Mouse (Mus musculus) intestine, postnatal 0 days (tissue): ENCODE results near the gene Uox. TPM values are rescaled to one million over a fixed set of nuclear protein-coding genes. Genes with fewer than 3 reads are reported as not detected.

Experiments used
- ATAC-seq: fragments of 200-750 bp; cut with Nextera tagmentation; 2 replicates; pipeline ENCODE4 v1.8.0; 2017; ENCODE audit warnings: mild to moderate bottlenecking, moderate TSS enrichment, moderate library complexity
- H3K27ac ChIP-seq: fragments of 300-500 bp; sonication (generic); 2 replicates; pipeline ENCODE4 v1.5.1; 2014; ENCODE audit warnings: mild to moderate bottlenecking, low read depth, low read length, moderate library complexity
- H3K27me3 ChIP-seq: fragments of 300-500 bp; sonication (generic); replicated peaks from 2 replicates; pipeline ENCODE4 v1.6.1; 2014; ENCODE audit warnings: low read length, mixed read lengths; ENCODE audit not compliant: control insufficient read depth, insufficient read depth
- H3K36me3 ChIP-seq: fragments of 300-500 bp; sonication (generic); 2 replicates; pipeline ENCODE4 v1.6.1; 2014; ENCODE audit warnings: mild to moderate bottlenecking, moderate library complexity; ENCODE audit not compliant: control insufficient read depth, insufficient read depth
- H3K4me1 ChIP-seq: fragments of 300-500 bp; sonication (generic); replicated peaks from 2 replicates; pipeline ENCODE4 v1.6.1; 2014; ENCODE audit warnings: antibody characterized with exemption, low read length, mixed read lengths; ENCODE audit not compliant: control insufficient read depth, insufficient read depth
- H3K4me2 ChIP-seq: fragments of 300-500 bp; sonication (generic); replicated peaks from 2 replicates; pipeline ENCODE4 v1.6.1; 2014; ENCODE audit warnings: low read depth, mild to moderate bottlenecking, moderate library complexity
- H3K4me3 ChIP-seq: fragments of 300-500 bp; sonication (generic); 2 replicates; pipeline ENCODE4 v1.5.1; 2014; ENCODE audit warnings: low read depth, low read length
- H3K9ac ChIP-seq: fragments of 300-500 bp; sonication (generic); 2 replicates; pipeline ENCODE4 v1.6.1; 2014; ENCODE audit warnings: mild to moderate bottlenecking, low read depth, low read length
- H3K9me3 ChIP-seq: fragments of 300-500 bp; sonication (generic); 2 replicates; pipeline ENCODE4 v1.6.1; 2016; ENCODE audit warnings: mixed run types; ENCODE audit not compliant: control insufficient read depth
- CTCF ChIP-seq: sonication (generic); IDR thresholded peaks from 2 replicates; pipeline ENCODE4 v1.5.1; 2016; ENCODE audit warnings: low read depth, mild to moderate bottlenecking, control low read depth, antibody characterized with exemption, moderate library complexity
- WGBS: fragments of 180-500 bp; shearing (Covaris S2); extraction: QIAGEN DNeasy Blood & Tissue Kit; methylation state at CpG from one replicate; pipeline ENCODE4 v1.1.7; 2014; 5-methylcytosine and 5-hydroxymethylcytosine counted together
- polyA plus RNA-seq: library from polyadenylated mRNA; unstranded; fragments of >200 nt; fragmentation: Nextera tagmentation; extraction: Ambion mirVana; gene quantifications from 2 replicates; pipeline ENCODE4 v1.2.1, GENCODE M21; 2015

Uox gene
- polyA plus RNA-seq, 1 experiment from 2014 or later: 0.10 TPM

DNA sequence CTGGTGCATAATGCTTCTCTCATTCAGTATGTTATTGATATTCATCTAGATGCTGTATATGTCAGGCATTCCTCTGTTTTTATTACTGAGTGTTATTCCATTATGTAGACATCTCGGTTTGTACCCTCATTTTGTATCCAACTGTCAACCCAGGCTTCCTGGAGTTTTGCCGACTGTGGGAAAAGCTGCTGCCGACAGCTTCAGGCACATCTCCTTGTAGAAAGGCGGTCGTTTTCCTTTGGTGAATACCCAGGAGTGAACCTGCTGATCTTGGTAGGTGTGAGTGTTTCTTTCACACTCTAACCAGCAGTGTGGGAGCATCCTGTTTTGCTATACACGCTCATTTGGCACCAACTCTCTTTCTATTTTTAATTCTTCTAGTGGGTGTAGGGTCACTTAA lies 90.8 kb downstream of the Uox start:
- H3K9me3 ChIP-seq: no peaks in the 10 kb centered on the region
- H3K4me1 ChIP-seq: no peaks in the 10 kb centered on the region
- H3K27ac ChIP-seq: no peak overlapping the region
- TF ChIP-seq CTCF: no peak
- no peaks in the 10 kb centered on the region for H3K36me3 ChIP-seq
- no peak overlapping the region for H3K4me2 ChIP-seq
- H3K27me3 ChIP-seq: no peaks in the 10 kb centered on the region
- H3K4me3 ChIP-seq: no peak overlapping the region
- H3K9ac ChIP-seq: no peak overlapping the region
- no peak for ATAC-seq
- WGBS: 65% methylated on average over 6 of the region's 6 CpGs

DNA sequence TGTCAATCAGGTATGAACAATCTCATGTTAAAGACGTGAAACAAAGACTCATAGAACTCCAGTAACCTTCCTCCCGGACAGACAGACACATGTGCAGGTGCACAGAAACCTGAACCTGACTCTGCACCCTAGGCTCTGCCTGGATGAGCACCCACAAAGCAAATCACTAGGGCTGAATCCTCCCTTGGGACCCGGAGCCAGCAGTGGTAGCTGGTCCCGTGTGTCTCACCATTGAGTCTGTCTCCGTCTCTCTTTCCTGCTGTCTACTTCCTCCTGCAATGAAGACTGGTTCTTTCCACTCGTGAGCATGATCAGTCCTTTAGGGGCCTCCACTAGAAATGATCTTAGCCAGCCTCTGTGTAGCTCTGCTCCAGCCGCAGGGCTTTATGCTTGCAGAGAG lies 91.7 kb downstream of the Uox start:
- no peak for ATAC-seq
- Histone ChIP-seq H3K4me2 (no peak overlapping the region), H3K4me3 (no peak overlapping the region), H3K9me3 (no peaks in the 10 kb centered on the region), H3K27ac (no peak overlapping the region), H3K4me1 (no peaks in the 10 kb centered on the region), H3K36me3 (no peaks in the 10 kb centered on the region), H3K9ac (no peak overlapping the region), H3K27me3 (no peaks in the 10 kb centered on the region)
- WGBS: 72% methylated on average over 7 of the region's 7 CpGs
- TF ChIP-seq CTCF: no peak

DNA sequence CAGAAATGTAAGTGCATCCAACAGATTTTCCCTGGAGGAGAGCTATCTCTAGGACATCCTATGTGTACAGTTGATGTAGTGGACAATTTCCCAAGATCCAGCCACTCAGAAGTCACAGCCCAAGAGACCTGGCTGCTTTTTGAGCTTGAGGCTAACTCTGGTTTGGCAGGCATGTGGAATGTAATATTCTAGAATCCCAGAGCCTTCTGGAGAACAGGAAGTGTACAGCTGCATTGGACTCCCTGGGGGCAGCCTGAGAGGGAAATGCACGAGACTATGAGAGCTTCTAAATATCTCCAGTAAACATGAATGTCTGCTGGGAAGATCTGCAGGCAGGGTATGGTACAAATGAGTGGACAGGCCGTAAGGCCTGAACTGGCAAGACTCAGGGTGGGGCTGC lies 100.9 kb downstream of the Uox start:
- no peak for ATAC-seq
- Histone ChIP-seq H3K27ac (no peak overlapping the region), H3K27me3 (no peaks in the 10 kb centered on the region), H3K4me2 (no peak overlapping the region), H3K4me3 (no peak overlapping the region), H3K9me3 (no peaks in the 10 kb centered on the region), H3K36me3 (no peaks in the 10 kb centered on the region), H3K9ac (no peak overlapping the region), H3K4me1 (no peaks in the 10 kb centered on the region)
- no peak for TF ChIP-seq CTCF
- WGBS: 57% methylated on average over 2 of the region's 2 CpGs

GRCm38 (mm10) chr3:146675101-146675500 lies 104.9 kb downstream of the Uox start:
- H3K4me3 ChIP-seq: no peak overlapping the region
- no peak for TF ChIP-seq CTCF
- no peaks in the 10 kb centered on the region for H3K4me1 ChIP-seq
- no peak overlapping the region for H3K9ac ChIP-seq
- no peak for ATAC-seq
- H3K4me2 ChIP-seq: no peak overlapping the region
- H3K36me3 ChIP-seq: no peaks in the 10 kb centered on the region
- H3K9me3 ChIP-seq: no peaks in the 10 kb centered on the region
- no peaks in the 10 kb centered on the region for H3K27me3 ChIP-seq
- WGBS: 81% methylated on average over 1 of the region's 1 CpGs
- no peak overlapping the region for H3K27ac ChIP-seq

DNA sequence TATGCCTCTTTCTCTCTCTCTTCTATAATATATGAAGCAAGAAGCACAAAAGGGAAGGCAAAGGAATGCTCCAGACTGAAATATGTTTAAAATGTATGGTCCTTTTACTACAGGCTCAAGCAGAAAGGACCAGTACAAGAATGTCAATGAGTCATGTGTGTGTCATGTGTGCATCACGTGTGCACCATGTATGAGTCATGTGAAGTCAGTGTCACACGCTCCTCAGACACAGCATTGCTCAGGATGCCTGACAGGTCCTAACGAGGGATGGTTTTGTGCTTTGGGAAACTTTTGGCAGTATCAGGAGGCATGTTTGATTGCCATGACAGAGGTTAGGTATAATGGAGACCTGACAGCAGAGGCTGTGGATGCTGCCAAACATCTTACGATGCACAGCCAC lies 106.0 kb downstream of the Uox start:
- Histone ChIP-seq H3K4me1 (no peaks in the 10 kb centered on the region), H3K27ac (no peak overlapping the region), H3K9me3 (no peaks in the 10 kb centered on the region), H3K4me3 (no peak overlapping the region), H3K36me3 (no peaks in the 10 kb centered on the region), H3K4me2 (no peak overlapping the region), H3K9ac (no peak overlapping the region), H3K27me3 (no peaks in the 10 kb centered on the region)
- no peak for TF ChIP-seq CTCF
- no peak for ATAC-seq
- 86% methylated on average over 4 of the region's 4 CpGs for WGBS

DNA sequence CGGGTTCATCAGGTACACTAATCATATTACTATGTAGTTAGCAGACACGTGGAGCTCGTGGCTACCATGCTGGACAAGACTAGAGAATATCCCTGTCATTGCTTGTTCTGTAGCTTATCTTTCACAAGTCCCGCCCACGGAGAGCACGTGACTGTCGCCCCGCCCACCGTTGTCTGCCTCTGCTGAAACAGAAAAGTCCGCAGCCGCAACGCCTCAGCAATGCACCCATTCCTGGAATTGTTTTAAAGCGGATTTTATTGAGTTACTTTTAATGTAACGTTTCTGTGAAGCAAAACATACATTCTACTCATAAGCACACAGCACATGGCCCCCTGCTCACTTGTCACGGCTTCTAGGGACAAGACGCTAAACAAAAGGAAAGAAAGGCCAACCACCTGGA lies 109.4 kb downstream of the Uox start:
- H3K9ac ChIP-seq: no peak overlapping the region
- no peak for TF ChIP-seq CTCF
- H3K27ac ChIP-seq: no peak overlapping the region
- H3K36me3 ChIP-seq: no peaks in the 10 kb centered on the region
- no peak for ATAC-seq
- 0 out of 2 replicates have a peak, but pooled peaks cover 3% of the 10 kb centered on the region for H3K4me1 ChIP-seq
- no peak overlapping the region for H3K4me3 ChIP-seq
- H3K4me2 ChIP-seq: no peak overlapping the region
- 92% methylated on average over 16 of the region's 16 CpGs for WGBS
- no peaks in the 10 kb centered on the region for H3K9me3 ChIP-seq
- no peaks in the 10 kb centered on the region; the same call in 1 of the 2 replicates for H3K27me3 ChIP-seq

DNA sequence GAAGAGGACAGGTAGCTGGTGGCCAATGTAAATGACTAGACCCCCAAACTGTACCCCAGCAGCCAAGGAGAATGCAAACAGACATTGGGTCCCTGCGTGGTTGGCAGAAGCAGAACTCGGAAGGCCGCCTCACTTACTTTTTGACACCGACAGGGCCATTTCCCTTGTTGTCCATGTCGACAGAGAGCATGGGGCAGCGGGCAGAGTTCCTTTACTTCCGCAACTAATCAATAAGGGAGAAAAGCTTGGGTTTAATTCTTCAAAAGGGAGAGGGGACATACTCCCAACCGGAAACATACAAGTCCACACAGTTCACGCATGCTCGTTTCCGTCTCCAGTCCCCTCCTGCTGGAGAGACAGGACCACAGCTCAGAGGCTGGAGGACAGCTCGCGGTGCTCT lies 110.4 kb downstream of the Uox start:
- Histone ChIP-seq H3K4me1 (peaks cover 3% of the 10 kb centered on the region; the same call in 1 of the 2 replicates), H3K9ac (no peak overlapping the region), H3K27ac (no peak overlapping the region), H3K36me3 (no peaks in the 10 kb centered on the region), H3K27me3 (no peaks in the 10 kb centered on the region; the same call in 1 of the 2 replicates), H3K4me2 (no peak overlapping the region), H3K4me3 (no peak overlapping the region), H3K9me3 (no peaks in the 10 kb centered on the region)
- ATAC-seq: no peak
- WGBS: 90% methylated on average over 13 of the region's 13 CpGs
- TF ChIP-seq CTCF: no peak
